Mouse (Mus musculus): ENCODE measurements at regions not wholly inside any gene's neighbourhood (a gene's known extent, or its start where the extent isn't known, plus 50 kb on each side); places are given as distances from the start of the nearest gene placed in this dataset.

GRCm38 (mm10) chr9:46938628-46939027 lies 59.9 kb upstream of the Gm4791 start:
- DNase-seq = no peak

GRCm38 (mm10) chr9:46925641-46926040 lies 72.9 kb upstream of the Gm4791 start:
- no peak for DNase-seq

DNA sequence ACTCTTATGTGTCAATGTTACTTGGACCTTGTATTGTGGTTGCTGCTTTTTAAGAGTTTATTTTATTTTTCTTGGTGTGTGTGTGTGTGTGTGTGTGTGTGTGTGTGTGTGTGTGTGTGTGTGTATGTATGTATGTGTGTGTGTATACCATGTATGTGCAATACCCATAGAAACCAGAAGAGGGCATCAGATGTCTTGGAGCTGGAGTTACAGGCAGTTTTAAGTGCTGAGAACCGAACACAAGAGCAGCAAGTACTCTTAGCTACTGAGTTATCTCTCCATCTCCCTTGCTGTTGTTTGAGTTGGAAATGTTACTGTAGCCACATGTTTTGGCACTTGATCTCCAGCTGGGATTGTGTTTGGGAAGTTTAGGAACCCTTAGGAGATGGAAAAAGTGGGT lies 78.5 kb upstream of the Gm4791 start:
- DNase-seq = no peak

DNA sequence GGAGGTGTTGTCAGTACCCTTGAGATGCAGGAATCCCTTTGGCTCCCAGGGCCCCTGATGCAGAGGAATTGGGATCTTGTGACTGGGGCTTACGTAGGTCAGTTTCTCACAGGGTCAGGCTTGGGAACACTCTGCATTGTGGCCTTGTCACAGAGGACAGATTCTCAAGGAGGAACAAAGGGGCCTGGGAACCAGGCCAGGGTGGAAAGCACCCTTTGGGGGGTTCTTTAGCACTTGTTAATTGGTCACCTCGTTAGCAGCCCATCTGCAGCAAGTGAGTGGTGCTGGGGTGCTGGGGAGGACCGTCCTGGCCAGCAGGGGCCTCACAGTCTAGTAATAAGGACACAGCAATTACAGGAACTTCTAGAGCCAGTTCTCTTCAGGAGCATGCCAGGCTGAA lies 85.3 kb upstream of the Gm4791 start:
- DNase-seq = peak; percentile 59 to 71

- DNase-seq = peak; percentile 43 to 53
Observed at GRCm38 (mm10) chr9:46909412-46910013, 89.0 kb upstream of the Gm4791 start.

- no peak for DNase-seq
Observed at GRCm38 (mm10) chr9:46905081-46905480, 93.5 kb upstream of the Gm4791 start.

- no peak for DNase-seq
Observed at GRCm38 (mm10) chr9:46903491-46904220, 94.9 kb upstream of the Gm4791 start.

DNA sequence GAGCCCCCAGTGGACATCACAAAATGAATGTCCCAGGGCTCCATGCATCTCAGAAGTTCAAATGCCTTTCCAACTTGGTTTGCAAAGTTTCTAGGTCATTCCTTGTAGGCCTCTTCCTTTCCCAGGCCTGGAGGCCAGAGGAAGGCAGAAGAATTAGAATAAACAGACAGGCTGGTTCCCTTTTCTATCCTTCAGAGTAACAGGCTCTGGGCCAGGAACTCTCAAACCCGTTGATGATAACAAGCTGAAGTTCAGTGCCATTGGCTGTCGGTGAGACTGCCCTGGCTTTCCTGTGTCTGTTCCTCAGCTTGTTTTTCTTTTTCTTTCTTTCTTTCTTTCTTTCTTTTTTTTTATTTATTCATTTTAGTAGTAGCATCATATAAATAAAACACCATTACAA lies 99.3 kb upstream of the Gm4791 start:
- DNase-seq = no peak

DNA sequence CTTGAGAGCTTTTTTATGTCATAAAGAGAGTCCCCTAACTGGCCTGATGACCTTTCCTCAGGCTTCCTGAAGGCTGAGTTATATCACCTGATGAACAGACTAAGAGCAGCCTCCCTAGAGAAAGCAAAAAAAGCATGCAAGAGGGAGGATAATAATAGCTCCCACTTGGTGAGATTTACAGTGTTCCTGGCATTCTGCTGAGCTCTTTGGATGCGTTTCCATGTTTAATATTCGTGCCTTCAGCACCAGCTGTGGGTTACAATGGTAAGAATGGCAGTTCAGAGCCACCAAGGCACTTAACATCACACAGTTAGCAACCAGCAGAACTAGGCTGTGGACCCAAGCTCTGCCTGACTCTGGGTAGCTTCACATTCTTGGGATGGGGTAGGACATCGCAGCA lies 100.4 kb upstream of the Gm4791 start:
- DNase-seq = no peak

DNA sequence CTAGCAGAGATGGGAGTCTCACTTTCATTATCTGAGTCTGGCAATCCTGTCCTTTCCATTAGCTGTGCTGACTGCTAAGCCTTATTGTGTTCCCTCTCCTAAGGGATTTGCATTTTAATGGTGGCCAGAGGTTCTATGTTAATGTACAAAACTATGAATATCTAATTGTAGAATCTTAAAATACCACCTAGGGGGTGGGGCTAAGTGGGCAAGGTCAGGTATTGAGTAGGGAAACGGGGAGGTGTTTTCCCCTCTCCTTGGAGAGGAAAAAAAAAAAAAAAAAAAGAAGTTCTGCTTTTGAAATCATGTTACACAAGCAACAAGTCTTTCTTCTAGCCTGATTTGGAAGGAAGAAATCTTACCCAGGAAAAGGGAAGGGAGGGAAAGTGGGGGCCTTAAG lies 106.7 kb upstream of the Gm4791 start:
- no peak for DNase-seq

DNA sequence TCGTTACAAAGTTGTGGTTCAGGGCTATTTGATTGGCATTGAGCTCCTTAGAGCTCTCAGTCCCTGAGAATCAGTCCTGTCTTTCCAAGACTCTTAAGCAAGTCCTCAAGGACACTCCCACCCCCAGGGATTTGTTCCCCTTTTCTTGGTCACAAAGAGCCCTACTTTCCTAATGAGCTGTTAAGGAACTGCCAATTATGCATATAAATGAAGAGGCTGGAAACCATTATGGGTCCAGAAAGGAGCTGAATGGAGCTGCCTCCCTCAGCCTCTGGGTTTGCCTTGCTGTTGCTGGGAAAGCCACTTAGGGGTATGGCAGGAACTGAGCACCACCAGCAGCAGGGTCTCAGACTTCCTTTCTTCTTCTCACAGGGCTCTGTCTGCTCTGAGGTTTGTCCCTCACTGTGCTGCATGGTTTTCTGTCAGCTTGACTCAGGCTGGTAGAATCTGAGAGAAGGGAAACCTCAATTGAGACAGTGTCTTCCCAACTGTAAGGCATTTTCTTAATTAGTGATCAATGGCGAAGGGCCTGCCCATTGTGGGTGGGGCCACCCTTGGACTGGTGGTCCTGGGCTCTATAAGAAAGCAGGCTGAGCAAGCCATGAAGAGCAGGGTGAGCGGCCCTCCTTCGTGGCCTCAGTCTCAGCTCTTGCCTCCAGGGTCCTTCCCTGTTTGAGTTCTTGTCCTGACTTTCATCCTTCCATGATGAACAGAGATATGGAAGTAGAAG lies 108.4 kb upstream of the Gm4791 start:
- no peak for DNase-seq

DNA sequence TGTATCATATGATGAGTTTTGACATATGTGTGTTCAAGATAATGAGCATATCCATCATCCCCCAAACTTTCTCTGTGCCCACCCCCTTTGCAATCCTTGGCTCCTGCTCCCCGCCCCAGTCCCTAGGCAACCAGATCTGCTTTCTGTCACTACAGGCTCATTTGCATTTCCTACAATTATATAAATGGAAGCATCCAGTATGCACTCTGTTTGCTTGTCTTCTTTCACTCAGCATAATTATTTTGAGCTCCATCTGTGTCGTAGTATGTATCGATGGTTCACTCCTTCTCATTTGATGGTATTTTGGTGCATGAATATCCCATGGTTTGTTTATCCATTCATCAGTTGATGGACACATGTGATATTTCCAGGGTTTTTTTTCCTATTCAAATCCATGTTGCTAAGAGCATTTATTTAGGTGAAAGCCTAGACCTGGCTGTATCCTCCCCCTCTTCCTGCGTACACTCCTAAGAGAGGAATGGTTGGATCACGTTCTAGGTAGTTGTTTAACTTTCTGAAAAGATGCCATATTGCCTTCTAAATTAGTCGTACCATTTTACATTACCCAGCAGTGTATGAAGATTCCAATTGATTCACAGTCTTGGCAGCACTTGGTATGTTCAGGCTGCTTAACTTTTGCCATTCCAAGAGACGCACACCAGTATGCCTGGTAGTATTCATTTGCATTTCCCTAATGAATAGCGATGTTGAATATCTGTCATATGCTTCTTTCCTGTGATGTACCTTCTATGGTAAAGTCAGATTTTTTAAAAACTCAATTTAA lies 127.1 kb upstream of the Gm4791 start:
- DNase-seq = peak; percentile 34 to 40

- DNase-seq = no peak
Observed at GRCm38 (mm10) chr9:46863934-46864333, 134.6 kb upstream of the Gm4791 start.

GRCm38 (mm10) chr9:46851753-46852152 lies 146.8 kb upstream of the Gm4791 start:
- no peak for DNase-seq

GRCm38 (mm10) chr9:46851336-46851735 lies 147.2 kb upstream of the Gm4791 start:
- no peak for DNase-seq

- peak; percentile 35 to 57 for DNase-seq
Observed at GRCm38 (mm10) chr9:46845276-46845675, 153.3 kb upstream of the Gm4791 start.

- DNase-seq = no peak
Observed at GRCm38 (mm10) chr9:46843781-46844180, 154.8 kb upstream of the Gm4791 start.

- no peak for DNase-seq
Observed at GRCm38 (mm10) chr9:46841571-46841970, 157.0 kb upstream of the Gm4791 start.

GRCm38 (mm10) chr9:46835261-46835660 lies 163.3 kb upstream of the Gm4791 start:
- DNase-seq = no peak

DNA sequence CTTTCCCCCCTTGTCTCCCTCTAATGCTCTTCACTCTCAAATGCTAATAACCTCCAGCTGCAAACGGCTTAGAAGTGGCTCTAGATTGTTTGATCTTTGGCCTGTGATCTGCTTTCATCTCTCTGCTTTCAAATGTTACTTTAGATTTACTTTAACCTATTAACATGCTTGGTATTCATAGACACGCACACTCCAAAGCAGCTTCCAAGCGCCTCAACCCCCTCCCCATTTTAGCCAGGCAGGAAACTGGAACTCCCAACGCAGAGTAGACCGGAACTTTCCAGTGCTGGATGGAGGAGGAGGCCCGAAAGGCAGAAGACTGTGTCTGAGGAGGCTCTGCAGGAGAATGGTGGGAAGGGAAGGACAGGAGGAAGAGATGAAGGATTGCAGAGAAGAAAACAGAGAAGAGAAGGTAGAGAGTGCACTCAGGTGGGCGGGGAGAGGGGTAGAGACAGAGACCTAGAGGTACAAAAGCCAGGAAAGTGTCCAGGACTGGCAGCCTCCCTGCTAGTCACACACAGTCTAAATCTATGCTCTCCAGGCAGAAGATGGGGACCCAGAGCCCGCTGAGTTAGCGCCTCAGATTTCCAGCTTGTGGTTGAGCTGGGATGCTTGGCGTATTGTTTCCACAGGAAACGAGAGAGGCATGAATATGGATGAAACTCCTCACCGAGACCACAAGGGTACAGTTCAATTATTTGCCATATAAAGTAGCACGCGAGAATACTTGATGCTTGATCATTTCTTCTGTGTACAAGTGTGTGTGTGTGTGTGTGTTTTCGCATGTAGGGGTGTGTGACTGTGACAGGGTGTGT lies 167.6 kb upstream of the Gm4791 start:
- no peak for DNase-seq

DNA sequence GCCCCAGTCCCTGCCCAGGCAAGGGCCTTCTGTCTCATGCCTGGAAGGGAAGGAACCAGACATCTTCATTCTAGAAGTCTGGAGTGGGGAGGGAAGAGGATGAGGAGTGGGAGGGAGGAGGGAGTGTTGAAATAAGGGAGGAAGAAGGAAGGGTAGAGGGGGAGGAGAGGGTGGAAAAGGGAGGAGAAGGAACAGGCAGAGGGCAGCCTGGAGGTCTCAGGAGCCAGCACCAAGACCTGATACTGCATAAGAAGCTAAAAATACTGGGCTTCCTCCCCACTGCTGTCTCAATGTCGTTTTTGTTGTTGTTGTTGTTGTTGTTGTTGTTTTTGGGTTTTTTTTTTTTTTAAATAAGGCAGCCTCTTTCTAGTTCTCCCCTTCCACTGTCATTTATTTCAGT lies 168.2 kb upstream of the Gm4791 start:
- DNase-seq = no peak

DNA sequence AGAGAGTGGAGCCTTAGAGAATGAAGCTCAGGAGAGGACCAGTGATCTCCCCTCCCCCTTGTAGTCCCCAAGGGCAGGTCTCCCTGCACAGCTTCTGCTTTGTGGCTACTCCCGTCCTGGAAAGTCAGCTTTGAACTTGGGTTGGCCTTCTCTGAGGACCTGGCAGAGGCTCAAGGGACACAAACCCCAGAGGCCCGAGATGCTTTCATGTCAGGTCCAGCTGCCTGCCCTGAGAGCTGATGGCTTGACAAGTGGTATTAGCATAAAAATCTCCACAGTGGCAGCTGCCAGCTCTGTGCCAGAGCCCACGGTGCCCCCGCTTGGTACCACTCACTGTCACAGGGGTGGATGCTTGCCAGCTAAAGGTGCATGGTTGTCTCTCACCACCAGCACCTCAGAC lies 173.8 kb upstream of the Gm4791 start:
- no peak for DNase-seq
